In the genomic region with DNA sequence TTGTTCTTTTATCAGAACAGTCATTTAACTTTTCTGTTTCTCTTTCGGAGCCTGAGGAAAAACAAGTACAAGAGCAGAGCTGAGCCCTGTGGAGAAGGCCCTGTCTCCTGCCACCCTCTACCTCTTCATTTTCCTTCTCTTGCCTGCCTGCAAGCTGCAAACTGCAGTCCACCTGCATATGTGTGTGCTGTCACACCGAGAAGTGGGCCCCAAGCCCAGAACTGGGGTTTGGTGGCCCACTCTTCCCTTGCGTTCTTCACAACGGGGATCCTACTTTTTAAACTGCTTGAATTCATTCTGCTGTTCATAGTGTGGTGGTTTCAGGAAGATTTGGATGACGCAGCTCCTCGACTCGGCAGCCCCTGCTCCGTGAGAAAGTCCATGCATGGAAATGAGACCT, we compare ENCODE assay signal across 13 mouse cellular contexts. TPM values are rescaled to one million over a fixed set of nuclear protein-coding genes. Genes with fewer than 3 reads are reported as not detected.
A peak's percentile ranks its signal among the peaks of the same experiment; 100 is the strongest.
DNase-seq lines count a peak whose midpoint lies in the region; ATAC-seq and TF ChIP-seq lines count a peak whose summit lies in the region.
"Had no signal": no experiment of that assay in that cellular context is flagged by ENCODE, and none has a peak within 500 bp of the region (broad histone marks: within the 10 kb centered on the region; RNA-seq: fewer than 3 reads in every experiment).

No protein-coding gene starts in this region.

- ATAC-seq in hindbrain, embryonic 11.5 days (ENCODE audit: low FRiP score): peak; percentile 10; the same call in 1 of the 2 replicates
- ATAC-seq in hindbrain, postnatal 0 days: no peak; the same call in 1 of the 2 replicates
- peak; percentile 33; the same call in 1 of the 2 replicates for ATAC-seq in midbrain, embryonic 11.5 days (ENCODE audit: low FRiP score)

- H3K9ac ChIP-seq in hindbrain, embryonic 11.5 days (ENCODE audit: low read depth, low read length): no peak overlapping the region
- H3K9ac ChIP-seq in hindbrain, postnatal 0 days (replicated peaks; ENCODE audit: low read length): no peak overlapping the region
- H3K9ac ChIP-seq in midbrain, embryonic 11.5 days (ENCODE audit: low read length): 0 out of 2 replicates have a peak overlapping the region, but pooled peaks have one; percentile 12
- H3K9ac ChIP-seq: limb, embryonic 15.5 days had no signal

- peak; percentile 19 to 45 for DNase-seq in cerebellum, postnatal 25 days
- no peak for DNase-seq in cerebellum, adult 9-10 months
- DNase-seq in hindbrain, embryonic 11.5 days (ENCODE audit: low spot score): no peak
- no peak for DNase-seq in hindbrain, postnatal 0 days (ENCODE audit: low spot score)
- DNase-seq in embryonic facial prominence, embryonic 10.5 days (ENCODE audit: low spot score): no peak
- DNase-seq in midbrain, embryonic 11.5 days (ENCODE audit: low spot score, missing footprints): peak; percentile 86
- DNase-seq in retina, postnatal 1 day: no peak
- DNase-seq in lung, postnatal 14 days: no peak
- DNase-seq: kidney, postnatal 14 days; right cerebral cortex, adult 18-20 months; thymus, adult 2 months had no signal

- no peaks in the 10 kb centered on the region for H3K36me3 ChIP-seq in hindbrain, embryonic 11.5 days (ENCODE audit: control insufficient read depth, insufficient read depth, low read length)
- no peaks in the 10 kb centered on the region for H3K36me3 ChIP-seq in hindbrain, postnatal 0 days (ENCODE audit: insufficient read depth, low read length)
- peaks cover 42% of the 10 kb centered on the region for H3K36me3 ChIP-seq in embryonic facial prominence, embryonic 10.5 days (replicated peaks)
- H3K36me3 ChIP-seq in midbrain, embryonic 11.5 days (ENCODE audit: control insufficient read depth, insufficient read depth, low read length): no peaks in the 10 kb centered on the region

- 0 out of 2 replicates have a peak overlapping the region, but pooled peaks have one; percentile 42 for H3K27ac ChIP-seq in hindbrain, embryonic 11.5 days (ENCODE audit: low read depth, low read length)
- H3K27ac ChIP-seq in hindbrain, postnatal 0 days: no peak overlapping the region
- H3K27ac ChIP-seq in embryonic facial prominence, embryonic 10.5 days (replicated peaks): peak overlapping the region; percentile 30; the same call in 1 of the 2 replicates
- H3K27ac ChIP-seq in midbrain, embryonic 11.5 days (ENCODE audit: low read depth, low read length): peak overlapping the region; percentile 22; the same call in 1 of the 2 replicates
- H3K27ac ChIP-seq: limb, embryonic 15.5 days had no signal

- H3K27me3 ChIP-seq in hindbrain, embryonic 11.5 days (ENCODE audit: control insufficient read depth, insufficient read depth, low read length): no peaks in the 10 kb centered on the region
- H3K27me3 ChIP-seq in hindbrain, postnatal 0 days (ENCODE audit: insufficient read depth, low read length): no peaks in the 10 kb centered on the region
- no peaks in the 10 kb centered on the region for H3K27me3 ChIP-seq in embryonic facial prominence, embryonic 10.5 days (replicated peaks; ENCODE audit: low read depth, poor library complexity, severe bottlenecking)
- no peaks in the 10 kb centered on the region for H3K27me3 ChIP-seq in midbrain, embryonic 11.5 days (ENCODE audit: control insufficient read depth, insufficient read depth, low read length)
- H3K27me3 ChIP-seq: limb, embryonic 15.5 days; megakaryocyte, embryonic 14.5 days had no signal

- no peak overlapping the region for H3K4me3 ChIP-seq in hindbrain, embryonic 11.5 days (ENCODE audit: low read depth, low read length)
- no peak overlapping the region for H3K4me3 ChIP-seq in hindbrain, postnatal 0 days (ENCODE audit: low read length)
- no peak overlapping the region for H3K4me3 ChIP-seq in embryonic facial prominence, embryonic 10.5 days
- H3K4me3 ChIP-seq in midbrain, embryonic 11.5 days (ENCODE audit: low read depth, low read length): no peak overlapping the region
- H3K4me3 ChIP-seq: limb, embryonic 15.5 days; megakaryocyte, embryonic 14.5 days had no signal

- no peaks in the 10 kb centered on the region for H3K9me3 ChIP-seq in hindbrain, embryonic 11.5 days (ENCODE audit: control insufficient read depth, low read length)
- H3K9me3 ChIP-seq in hindbrain, postnatal 0 days (ENCODE audit: low read length): no peaks in the 10 kb centered on the region
- no peaks in the 10 kb centered on the region for H3K9me3 ChIP-seq in embryonic facial prominence, embryonic 10.5 days
- no peaks in the 10 kb centered on the region for H3K9me3 ChIP-seq in midbrain, embryonic 11.5 days (ENCODE audit: control insufficient read depth, low read length)
- H3K9me3 ChIP-seq: limb, embryonic 15.5 days; megakaryocyte, embryonic 14.5 days had no signal

- no peak for TF ChIP-seq CTCF in hindbrain, postnatal 0 days (IDR thresholded peaks at IDR 0.05; ENCODE audit: low read depth)

- 73% methylated on average over 8 of the region's 8 CpGs for WGBS in hindbrain, embryonic 11.5 days
- 39% methylated on average over 8 of the region's 8 CpGs for WGBS in hindbrain, postnatal 0 days
- WGBS in embryonic facial prominence, embryonic 10.5 days: 83% methylated on average over 8 of the region's 8 CpGs
- 60% methylated on average over 8 of the region's 8 CpGs for WGBS in midbrain, embryonic 11.5 days

- no peak overlapping the region for H3K4me2 ChIP-seq in hindbrain, embryonic 11.5 days (replicated peaks; ENCODE audit: low read depth, low read length)
- H3K4me2 ChIP-seq in hindbrain, postnatal 0 days (ENCODE audit: low read depth, low read length): no peak overlapping the region
- H3K4me2 ChIP-seq in midbrain, embryonic 11.5 days: no peak overlapping the region
- H3K4me2 ChIP-seq: limb, embryonic 15.5 days had no signal

- H3K4me1 ChIP-seq in hindbrain, embryonic 11.5 days (replicated peaks; ENCODE audit: control insufficient read depth, insufficient read depth, low read length): peaks cover 5% of the 10 kb centered on the region; the same call in 1 of the 2 replicates
- 0 out of 2 replicates have a peak, but pooled peaks cover 4% of the 10 kb centered on the region for H3K4me1 ChIP-seq in hindbrain, postnatal 0 days (ENCODE audit: insufficient read depth, low read length)
- H3K4me1 ChIP-seq in embryonic facial prominence, embryonic 10.5 days: peaks cover 40% of the 10 kb centered on the region
- H3K4me1 ChIP-seq in midbrain, embryonic 11.5 days (ENCODE audit: control insufficient read depth, insufficient read depth, low read length): peaks cover 28% of the 10 kb centered on the region

RNA-seq across cellular contexts. Expression of a gene that starts 9.3 kb away (rescaled TPM):
- polyA plus RNA-seq in hindbrain, embryonic 11.5 days (2014; fragmentation: Nextera tagmentation; extraction: Ambion mirVana): 31.6 and 39.5 TPM in 2 replicates
- total RNA-seq in hindbrain, postnatal 0 days (2014; rRNA removed): 42.0 and 47.2 TPM in 2 replicates
- polyA plus RNA-seq in hindbrain, postnatal 0 days (2015; fragmentation: Nextera tagmentation; extraction: Ambion mirVana): 10.9 and 11.4 TPM in 2 replicates
- polyA plus RNA-seq in embryonic facial prominence, embryonic 10.5 days (2016; fragmentation: Nextera tagmentation; extraction: Ambion mirVana): 42.8 and 45.7 TPM in 2 replicates
- 37.3 and 41.2 TPM in 2 replicates for polyA plus RNA-seq in midbrain, embryonic 11.5 days (2014; fragmentation: Nextera tagmentation; extraction: Ambion mirVana)

Comparison
In these comparisons a context has a peak if more than half of its experiments do, and no peak if none do; other contexts are left out.
1. DNase-seq: peak in cerebellum, postnatal 25 days (2 of 2) and midbrain, embryonic 11.5 days (single experiment); none in cerebellum, adult 9-10 months (single experiment), hindbrain, embryonic 11.5 days (single experiment), hindbrain, postnatal 0 days (single experiment), embryonic facial prominence, embryonic 10.5 days (single experiment), retina, postnatal 1 day (single experiment) and lung, postnatal 14 days (single experiment).